Mouse (Mus musculus): Measurements from ENCODE around the gene Senp6. TPM values are rescaled to one million over a fixed set of nuclear protein-coding genes. Genes with fewer than 3 reads are reported as not detected.

Senp6 gene
- total RNA-seq, 2 experiments from 2014 or later: 92.6 to 103 TPM

DNA sequence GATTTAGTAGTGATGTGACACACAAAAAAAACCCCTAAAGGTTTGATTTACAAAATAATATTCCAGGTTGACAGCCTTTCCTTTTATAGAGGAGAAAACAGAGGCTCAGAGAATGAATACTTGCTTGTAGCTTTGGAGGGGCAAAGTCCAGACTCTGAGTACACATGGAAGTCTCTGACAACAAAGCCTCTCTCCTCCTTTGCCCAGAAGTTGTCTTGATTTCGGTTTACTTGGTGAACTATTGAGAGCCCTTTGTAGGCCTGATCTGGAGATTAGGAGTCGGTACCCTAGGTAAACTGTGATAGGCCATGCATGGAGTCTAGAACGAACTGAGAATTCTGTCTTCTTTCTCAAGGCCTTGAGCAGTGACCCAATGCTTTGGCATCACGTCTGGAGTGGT, 100.4 kb downstream of the Senp6 start:
- DNase-seq (ENCODE audit: low spot score in 2 of 2): no peak

DNA sequence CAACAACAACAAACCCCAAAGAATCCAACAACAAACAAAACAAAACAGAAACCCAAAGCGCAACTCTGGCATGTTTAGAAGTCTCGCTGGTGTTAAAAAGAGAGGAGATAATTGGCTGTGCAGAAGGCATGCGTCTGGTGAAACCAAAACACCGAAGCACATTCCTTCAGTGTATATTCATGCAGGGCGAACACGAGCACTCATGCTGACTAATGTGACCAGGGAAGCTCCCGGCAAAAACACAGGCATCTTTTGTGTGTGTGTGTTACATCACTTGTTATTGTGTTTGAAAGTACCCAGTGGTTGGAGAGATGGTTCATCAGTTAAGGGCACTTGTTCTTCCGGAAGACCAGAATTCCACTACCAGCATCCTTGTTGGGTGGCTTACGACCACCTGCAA, 102.8 kb downstream of the Senp6 start:
- DNase-seq (ENCODE audit: low spot score in 2 of 2): no peak

DNA sequence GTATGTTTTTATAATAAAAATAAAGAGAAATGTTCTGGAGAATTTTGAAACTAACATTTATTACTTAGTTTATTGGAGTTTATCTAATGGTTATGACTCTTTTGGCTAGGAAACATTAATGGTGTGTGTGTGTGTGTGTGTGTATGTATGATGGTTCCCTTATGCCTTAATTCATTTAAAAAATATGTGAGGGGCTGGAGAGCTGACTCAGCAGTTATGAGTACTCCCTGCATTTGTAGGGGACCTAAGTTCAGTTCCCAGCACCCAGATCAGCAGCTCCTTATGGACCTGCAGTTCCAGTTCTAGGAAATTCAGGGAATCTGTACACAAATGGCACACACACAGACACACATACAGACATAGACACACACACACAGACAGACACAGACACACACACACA, 104.5 kb downstream of the Senp6 start:
- no peak for DNase-seq (ENCODE audit: low spot score in 2 of 2)

DNA sequence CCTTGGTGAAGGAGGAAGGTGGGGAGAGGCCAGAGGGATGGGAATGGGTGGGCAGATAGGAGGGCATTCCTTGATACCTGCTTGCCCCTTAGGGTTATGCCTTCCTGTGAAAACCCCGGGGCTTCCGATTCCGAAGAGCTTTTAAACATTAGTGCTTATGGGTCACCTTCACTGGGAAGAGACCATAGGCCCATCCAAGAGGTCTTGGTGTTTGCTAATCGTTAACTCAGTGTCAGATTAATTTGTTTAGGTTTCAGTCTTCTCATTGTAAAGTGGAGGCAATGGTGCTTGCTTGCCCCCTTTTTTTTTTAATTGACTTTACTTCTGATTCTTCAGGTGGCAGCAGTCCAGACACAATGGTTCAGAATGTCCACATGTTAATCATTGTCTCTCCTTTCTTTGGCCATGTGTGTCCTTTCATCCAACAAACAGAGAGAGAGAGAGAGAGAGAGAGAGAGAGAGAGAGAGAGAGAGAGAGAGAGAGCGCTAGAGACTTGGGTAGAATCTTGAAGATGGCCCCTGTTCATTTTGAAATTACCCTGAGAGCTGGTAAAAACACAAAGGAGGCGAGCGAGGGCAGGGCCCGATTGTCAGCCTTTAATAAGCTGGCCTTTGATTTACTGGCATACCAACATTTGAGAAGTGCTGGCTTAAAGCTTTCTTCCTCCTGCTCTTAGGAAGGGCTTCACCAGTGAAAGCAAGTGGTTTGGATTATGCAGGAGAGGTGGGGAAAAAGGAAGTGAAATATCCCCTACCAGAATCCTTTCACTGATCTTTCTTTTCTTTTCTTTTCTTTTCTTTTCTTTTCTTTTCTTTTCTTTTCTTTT, 105.9 kb downstream of the Senp6 start:
- no peak for DNase-seq (ENCODE audit: low spot score in 2 of 2)

DNA sequence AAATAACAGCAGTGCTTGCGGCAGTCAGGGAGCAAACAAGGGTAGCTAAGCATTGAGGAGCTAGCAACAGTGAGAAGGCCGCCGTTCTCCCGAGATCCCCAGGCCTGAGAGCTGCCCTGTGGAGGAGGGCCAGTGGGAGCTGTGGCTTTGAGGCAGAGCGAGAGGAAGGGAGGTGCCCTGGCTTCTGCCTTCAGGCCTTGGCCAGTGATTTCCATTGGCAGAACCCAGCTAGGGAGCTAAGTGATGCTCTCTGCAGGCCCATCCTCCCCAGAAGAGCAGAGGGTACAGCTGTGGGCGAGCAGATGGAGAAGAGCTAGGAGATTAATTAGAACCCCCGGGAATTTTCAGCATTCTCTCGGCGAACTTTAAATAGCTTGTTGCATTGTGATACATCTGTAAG, 106.9 kb downstream of the Senp6 start:
- DNase-seq (ENCODE audit: low spot score in 2 of 2): peak; percentile 22 to 23

DNA sequence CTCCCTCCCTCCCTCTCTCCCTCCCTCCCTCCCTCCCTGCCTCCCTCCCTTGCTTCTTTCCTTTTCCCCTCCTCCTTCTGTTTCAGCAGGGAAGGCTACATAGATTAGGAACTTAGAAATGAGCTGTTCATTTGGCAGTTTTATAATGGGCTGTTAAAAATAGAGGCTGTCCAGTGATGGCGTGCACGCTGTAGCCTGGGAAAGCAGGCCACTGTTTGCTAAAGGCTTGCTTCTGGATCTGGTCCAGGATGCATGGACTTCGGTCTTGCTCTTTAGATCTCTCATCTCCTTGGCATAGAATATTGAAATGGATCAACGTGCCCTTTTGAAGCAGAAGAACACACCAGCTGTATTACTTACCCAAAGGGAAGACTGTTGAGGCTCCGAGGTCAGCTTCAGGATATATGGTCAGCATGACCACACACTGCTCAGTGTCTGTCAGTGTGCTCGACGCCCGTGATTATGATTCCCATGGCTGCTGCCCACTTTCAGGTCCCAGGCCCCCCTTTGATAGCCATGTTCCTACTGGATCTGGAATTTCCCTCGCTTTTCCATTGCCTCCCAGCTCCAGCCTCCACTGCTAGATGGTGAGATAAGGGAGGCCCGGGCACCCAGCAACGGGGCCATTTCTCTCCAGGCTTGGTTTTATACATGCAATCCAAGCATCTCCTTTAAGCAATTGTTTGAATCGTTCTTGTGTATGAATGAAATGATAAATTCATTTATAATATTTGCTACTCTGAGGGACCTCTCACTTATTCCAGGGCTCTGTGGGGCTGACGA, 110.2 kb downstream of the Senp6 start:
- no peak for DNase-seq (ENCODE audit: low spot score in 2 of 2)

DNA sequence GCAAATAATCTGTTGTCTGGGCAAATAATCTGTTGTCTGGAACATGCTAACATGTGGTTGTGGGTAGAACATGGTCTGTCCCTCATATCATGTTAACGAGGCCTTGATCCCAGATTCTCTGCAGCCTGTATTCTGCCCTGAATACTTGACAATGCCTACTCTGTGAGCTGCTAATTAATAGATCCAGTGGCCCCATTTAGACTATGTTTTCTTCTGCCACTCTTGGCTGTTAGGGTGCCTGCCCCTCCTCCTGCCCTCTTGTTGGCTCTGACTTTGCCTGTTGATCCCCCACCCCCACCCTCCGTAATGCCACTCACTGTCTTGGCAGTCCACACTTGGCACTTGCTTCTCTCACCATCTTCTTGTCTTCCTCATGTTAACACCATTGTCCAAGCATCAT, 112.0 kb downstream of the Senp6 start:
- no peak for DNase-seq (ENCODE audit: low spot score in 2 of 2)

DNA sequence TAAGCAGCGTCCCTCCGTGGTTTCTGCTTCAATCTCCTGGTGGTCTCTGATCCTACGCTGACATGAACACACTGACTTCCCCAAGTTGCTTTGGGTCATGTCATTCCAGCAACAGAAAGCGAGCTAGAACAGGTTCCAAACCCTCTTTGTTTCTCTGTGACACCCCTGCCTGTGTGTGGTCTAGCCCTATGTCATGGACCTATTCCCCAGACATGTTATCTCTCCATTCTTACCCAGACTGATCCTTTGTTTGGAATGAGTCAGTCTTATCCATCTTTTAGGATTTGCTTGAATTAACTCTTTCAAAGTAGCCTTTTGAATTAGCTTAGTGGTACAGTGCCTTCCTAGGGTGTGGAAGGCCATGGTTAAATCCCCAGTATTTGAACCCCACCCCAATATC, 113.0 kb downstream of the Senp6 start:
- DNase-seq (ENCODE audit: low spot score in 2 of 2): no peak

DNA sequence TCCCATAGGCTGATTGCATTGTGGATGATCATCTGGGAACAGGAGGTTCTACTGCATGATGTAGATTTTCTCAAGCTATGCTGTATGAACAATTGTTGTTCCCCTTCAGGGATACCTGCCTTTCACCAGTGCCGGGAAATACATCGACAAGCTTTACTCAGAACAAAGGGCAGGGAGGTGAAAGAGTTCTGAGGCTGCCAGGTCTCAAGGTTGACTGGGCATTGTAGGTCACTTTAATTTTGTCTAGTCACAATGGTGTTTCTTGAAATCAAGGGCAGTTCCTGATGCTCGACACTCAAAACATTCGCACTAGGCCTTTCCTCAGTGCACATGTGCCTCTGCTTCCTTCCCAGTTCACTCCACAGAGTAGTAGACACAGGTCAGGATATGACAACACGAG, 114.1 kb downstream of the Senp6 start:
- DNase-seq (ENCODE audit: low spot score in 2 of 2): no peak

DNA sequence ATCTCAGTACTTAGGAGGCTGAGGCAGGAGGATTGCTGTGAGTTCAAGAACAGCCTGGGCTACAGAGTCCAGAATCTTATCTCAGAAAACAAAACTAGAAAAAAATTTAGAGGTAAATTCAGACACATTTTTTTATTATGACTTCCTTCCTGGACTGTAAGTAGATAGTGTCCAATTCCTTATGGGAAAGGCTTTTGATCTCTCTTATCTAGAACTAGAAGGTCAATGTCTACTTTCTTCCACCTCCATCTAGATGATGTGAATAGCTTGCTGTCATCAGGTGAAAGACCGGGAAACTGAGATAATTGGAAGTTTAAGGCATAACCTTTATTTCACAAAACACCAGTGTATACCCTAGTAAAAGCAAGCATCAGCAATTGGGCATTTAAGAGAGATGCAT, 115.0 kb downstream of the Senp6 start:
- DNase-seq (ENCODE audit: low spot score in 2 of 2): no peak

DNA sequence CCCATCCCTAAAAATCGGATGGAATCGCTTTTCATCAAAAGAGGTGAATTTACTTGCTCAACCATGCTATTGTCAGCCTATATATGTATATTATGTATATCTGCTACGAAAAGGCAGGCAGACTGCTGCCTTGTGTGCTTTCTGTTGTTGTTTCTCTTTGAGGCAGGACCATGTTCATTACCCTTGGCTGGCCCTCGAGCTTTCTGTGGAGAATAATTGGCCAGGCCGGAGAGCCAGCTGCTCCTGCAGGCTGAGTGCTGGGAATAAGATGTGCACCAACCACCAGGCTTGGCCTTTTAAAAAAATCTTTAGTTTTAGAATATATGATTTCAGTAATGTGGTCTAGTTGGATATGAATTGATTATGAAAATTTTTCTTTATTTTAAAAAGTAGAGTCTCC, 117.4 kb downstream of the Senp6 start:
- DNase-seq (ENCODE audit: low spot score in 2 of 2): no peak

DNA sequence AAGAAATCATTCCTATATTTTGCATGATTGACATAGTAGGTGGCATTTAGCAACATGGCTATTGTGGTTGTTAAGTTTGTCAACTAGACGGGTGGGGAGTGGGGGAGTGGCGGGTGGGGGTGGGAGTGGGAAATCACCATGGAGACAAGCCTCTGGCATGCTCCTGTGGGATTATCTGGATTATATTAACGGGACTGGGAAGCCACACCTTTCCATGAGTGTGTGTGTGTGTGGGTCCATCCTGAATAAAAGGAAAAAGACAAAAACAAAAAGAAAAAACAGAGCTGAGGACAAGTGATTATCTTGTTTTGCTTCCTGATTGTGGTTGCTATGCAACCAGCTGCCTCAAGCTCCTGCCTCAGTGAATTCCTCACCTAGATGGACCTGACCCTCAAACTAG, 119.0 kb downstream of the Senp6 start:
- no peak for DNase-seq (ENCODE audit: low spot score in 2 of 2)

DNA sequence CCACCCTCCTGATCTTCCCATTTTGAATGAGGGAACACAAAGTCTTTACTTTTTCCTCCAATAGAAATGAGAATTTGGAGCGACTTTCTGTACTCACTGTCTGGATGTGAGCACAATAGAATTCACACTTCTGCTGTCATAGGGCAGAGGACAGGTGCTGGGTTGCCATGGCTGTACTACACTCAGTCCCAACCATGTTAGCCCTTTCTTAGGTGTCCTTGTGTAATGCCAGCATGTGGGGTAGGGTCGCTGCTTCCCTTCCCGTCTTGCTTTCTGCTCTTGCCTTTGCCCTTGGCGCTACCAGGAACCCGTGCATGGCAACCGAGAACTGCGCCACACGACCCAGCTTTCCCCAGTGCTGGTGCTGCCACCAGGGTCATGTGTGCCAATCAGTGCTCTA, 120.0 kb downstream of the Senp6 start:
- no peak for DNase-seq (ENCODE audit: low spot score in 2 of 2)

DNA sequence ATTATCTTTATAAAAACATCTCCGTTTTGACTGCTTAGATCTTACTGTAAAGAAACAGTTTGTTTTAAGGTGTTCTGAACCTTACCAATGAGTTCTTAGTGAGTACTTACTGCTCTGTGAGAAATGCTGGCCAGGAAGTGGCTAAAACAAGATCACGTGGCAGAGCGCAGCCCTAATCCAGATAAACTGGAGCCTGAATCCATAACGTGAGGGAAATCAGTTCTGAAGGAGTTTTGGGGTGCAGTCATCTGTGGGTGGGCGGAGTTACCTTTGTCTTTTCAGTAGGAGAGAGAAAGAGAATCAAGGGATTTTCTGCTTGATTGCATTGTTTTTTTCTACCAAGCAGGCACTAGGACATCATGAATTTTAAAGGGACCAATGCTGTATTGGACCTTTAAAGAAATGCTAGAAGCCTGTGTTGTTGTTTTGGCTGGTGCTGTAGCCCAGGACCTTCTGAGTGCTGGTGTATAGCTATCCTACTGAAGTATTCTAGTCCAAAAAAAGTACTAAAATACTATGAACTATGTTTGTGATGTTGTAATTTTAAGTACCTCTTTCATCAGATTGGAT, 121.7 kb downstream of the Senp6 start:
- DNase-seq (ENCODE audit: low spot score in 2 of 2): no peak

DNA sequence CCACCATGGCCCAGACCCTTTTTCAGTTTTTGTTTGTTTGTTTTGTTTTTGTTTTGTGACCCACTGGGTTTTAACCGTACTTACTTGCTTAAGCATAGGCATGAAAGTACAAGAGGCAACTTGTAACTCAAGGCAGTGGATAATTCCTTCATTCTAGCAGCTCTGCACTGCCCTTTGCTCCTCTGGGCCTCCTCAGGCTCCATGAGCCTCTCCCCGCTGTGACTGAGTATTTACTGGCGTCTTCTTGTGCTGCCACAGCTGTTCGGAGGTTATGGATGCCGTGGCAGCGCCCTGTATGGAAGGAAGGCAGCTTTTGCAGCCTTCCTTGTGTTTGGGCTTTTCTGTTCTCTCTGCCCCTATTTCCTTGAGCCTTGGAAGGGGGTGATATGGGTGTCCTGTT, 124.5 kb downstream of the Senp6 start:
- DNase-seq (ENCODE audit: low spot score in 2 of 2): no peak

DNA sequence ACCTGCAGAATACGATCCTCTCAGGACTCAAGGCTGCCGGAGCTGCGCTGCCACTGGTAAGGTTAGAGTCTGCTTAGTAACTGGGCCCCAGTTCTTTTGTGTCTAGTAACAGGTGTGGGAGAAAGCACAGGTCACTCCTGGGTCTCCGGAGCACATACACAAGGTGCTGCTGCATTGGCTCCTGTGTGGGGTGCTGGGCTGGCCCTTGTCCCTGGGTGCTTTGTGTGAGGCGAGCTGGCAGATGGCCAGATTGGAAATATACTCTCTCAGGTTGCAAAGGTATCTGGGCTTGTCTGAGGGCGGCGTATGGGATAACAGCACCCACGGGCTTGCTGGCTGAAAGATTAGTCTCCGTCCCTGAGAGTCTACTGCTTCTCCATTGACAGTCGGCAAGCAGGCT, 125.6 kb downstream of the Senp6 start:
- no peak for DNase-seq (ENCODE audit: low spot score in 2 of 2)

DNA sequence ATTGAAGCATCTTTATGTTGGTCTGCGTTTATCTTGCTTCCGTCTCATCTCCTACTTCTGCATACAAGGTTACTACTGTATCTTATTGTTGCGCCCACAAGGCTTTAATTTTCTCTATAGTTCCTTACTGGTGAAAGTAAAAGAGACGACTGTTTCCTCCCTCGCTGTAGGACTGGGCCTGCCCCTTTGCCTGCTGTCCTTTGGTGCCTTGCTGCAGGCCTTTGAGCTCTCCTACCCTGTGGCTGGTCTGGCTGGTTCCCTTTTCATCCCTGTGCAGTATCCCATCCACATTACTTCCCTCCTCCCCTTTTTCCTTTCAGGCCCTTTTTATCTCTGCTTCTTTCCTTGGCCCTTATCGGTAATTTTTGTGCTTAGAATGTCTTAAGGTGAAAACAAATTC, 127.7 kb downstream of the Senp6 start:
- no peak for DNase-seq (ENCODE audit: low spot score in 2 of 2)

Other genes starting within 250 kb of the Senp6 start
- 10 to 100 TPM; 75.3 to 94.0 TPM for gene Filip1, start 54.1 kb upstream of the Senp6 start, total RNA-seq (2021)
- 10 to 100 TPM; 19.3 to 23.4 TPM for gene Myo6, start 98.1 kb downstream of the Senp6 start, total RNA-seq (2021)

All from gastrocnemius, postnatal 4 days (tissue).